Mouse (Mus musculus) spleen, adult 2 months (tissue): ENCODE measurements around the gene Ch25h.

Experiments
- CTCF ChIP-seq: fragments of 200-500 bp; IDR thresholded peaks from 2 replicates; pipeline ENCODE4 v1.5.1; 2011; ENCODE audit warnings: mild to moderate bottlenecking, inconsistent platforms; ENCODE audit not compliant: insufficient read depth, insufficient read length, insufficient replicate concordance; ENCODE audit errors: extremely low read depth
- POLR2A ChIP-seq: fragments of 200-500 bp; IDR thresholded peaks from 2 replicates; pipeline ENCODE4 v1.6.1; 2011; ENCODE audit warnings: low read depth, low read length, inconsistent platforms

DNA sequence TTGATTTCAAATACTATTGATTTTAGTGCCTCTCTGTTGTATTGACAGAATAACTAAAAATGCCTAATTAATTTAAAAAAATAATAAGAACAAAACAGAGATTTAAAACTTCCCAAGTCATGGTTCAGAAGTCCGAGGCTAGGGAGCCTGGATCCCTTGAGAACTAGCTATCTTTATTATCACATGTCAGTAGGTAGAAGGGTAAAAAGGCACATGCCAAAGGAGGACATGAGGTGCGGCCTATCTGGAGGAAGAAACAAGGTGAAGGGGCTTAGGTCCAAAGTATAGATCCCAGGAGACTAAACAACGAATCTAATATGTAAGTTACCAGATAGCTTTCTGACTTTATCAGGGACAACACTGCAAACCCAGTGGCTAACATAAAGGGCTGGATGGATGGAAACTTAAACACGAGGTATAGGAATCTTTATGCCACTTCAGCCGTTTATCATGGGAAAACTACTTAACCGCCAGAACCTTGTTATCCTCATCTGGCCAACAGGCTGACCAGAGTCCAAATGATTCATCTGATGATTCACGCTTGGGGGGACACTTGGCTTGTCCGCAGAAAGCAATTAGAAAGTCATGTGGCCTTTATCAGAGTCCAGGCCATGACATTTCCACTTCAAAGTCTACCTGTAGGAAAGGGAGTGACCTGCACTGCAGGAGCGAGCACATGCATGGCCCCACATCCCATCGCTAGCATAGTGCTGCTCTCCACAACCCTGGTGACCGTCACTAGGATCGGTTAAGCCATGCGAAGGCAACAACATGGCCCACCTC is 43.0 kb upstream of the Ch25h start:
- TF ChIP-seq POLR2A, result no peak
- TF ChIP-seq CTCF, result no peak
